Mouse (Mus musculus): ENCODE measurements around the gene Gm49318.

The Gm49318 gene

GRCm38 (mm10) chr9:22069881-22070553, 1.0 kb downstream of the Gm49318 start:
- no peak for DNase-seq (ENCODE audit: low spot score)

GRCm38 (mm10) chr9:22067195-22067594, 3.9 kb downstream of the Gm49318 start:
- no peak for DNase-seq (ENCODE audit: low spot score)

- DNase-seq (ENCODE audit: low spot score) = peak; percentile 25
Observed at GRCm38 (mm10) chr9:22066433-22066832, 4.6 kb downstream of the Gm49318 start.

DNA sequence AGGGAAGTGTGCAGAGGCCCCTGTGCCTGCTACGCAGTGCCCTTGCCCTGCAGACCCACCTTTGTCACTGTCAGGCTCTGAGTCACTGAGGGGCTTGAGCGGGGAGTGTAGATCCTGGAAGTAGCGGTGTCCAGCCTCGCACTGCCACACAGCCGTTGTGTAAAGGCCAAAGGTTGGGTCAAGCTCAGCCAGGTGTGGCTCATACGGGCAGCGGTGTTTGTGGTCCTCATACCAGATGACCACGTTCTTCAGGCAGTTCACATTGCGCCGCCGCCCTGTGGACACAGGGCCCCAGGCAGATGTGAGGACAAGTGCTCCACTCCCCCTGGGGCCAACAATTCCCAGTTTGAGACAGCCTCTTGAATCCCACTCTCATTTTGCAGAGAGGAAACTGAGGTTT, 5.4 kb downstream of the Gm49318 start:
- no peak for DNase-seq (ENCODE audit: low spot score)

DNA sequence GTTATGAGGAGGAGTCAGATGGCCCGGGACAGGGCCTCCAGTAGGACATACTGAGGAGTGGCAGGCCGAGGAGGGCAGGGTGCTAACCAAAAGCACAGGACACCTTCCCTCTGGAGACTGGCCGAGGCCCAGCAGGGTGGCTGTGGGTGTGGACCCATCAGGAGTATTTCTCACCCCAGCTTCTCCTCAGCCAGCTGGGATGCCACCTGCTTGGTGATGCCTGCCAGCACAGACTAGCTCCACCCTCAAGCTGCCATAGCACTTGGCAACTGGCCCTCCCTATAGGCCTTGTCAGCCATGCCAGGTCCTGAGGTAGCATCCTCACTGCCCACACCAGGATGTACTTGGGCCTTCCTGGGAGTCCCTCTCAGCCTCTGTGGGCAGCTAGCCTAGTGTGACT, 6.7 kb downstream of the Gm49318 start:
- DNase-seq (ENCODE audit: low spot score) = no peak

DNA sequence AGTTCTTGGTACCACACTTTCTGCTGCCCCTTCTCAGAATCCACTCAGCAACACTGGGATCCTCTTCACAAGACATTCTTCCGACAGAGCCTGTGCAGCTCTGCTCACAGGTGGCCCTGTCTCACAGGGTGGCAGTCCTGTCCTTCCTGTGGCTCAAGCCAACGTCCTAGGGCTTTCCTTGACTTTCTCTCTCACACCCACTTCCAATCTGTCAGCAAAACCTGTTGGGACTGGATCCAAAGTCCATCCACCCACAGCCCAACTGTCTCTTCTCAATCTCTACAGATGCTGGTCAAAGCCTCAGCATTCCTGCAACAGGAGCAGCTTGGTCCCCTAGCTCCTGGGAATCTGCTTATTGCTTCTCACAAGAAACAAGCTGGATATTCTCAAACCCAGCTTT, 9.7 kb downstream of the Gm49318 start:
- no peak for DNase-seq (ENCODE audit: low spot score)

GRCm38 (mm10) chr9:22058011-22058424, 13.0 kb downstream of the Gm49318 start:
- no peak for DNase-seq (ENCODE audit: low spot score)

DNA sequence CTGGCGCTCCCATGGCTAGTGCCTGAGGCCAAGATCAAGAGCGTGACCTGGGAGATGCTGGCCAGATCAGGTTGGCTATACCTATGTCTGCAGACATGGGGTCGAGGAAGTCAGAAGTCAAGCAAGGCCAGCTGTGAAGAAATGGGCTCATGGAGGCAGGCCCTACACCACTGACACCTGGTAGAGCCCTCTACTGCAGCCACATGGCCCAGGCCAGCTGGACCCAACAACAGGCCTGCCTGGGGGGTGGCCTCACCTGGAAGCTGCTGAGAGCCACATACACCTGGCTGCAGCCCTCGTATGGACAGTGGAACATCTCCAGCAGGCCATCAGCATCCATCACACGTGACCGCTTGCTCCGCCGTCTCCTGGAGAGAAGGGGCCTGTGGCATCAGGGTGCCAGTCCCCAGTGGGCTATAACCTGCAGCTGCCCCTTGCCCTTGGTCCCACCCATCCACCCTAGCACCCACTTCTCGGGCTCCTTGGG, 14.0 kb downstream of the Gm49318 start:
- DNase-seq (ENCODE audit: low spot score) = no peak

GRCm38 (mm10) chr9:22056303-22056910, 14.7 kb downstream of the Gm49318 start:
- DNase-seq (ENCODE audit: low spot score) = no peak

- DNase-seq (ENCODE audit: low spot score) = no peak
Observed at GRCm38 (mm10) chr9:22055713-22056112, 15.3 kb downstream of the Gm49318 start.

DNA sequence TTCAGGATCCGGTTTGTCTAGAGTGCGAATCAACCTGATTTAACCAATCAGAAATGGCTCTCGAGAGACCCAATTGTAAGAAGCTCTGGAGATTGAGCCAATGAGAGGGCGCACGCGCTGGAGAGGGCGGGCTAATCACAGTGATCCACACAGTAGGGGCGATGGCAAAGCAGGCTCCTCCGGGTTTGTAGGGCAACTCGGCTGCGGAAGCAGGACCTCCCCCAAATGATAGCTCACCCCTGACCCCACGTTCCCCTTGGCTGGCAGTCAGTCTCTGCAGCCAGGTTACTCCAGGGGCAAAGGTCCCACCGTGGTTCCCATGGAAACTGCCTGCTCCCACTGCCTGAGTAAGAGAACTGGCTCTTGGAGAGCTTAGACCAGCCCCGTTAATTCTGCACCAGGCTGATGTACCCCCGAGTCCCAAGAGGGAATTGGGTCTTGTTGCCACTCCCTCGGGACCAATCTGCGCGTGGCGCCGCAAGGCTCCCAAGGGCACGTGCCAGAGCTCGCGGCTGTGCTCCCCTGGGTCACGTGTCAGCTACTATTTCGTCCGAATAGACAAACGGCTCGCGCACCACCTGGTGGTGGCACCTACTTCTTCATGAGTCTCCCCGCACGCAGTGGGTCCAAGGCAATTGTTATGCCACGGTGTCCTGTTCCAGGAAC, 16.5 kb downstream of the Gm49318 start:
- DNase-seq (ENCODE audit: low spot score) = peak; percentile 42

DNA sequence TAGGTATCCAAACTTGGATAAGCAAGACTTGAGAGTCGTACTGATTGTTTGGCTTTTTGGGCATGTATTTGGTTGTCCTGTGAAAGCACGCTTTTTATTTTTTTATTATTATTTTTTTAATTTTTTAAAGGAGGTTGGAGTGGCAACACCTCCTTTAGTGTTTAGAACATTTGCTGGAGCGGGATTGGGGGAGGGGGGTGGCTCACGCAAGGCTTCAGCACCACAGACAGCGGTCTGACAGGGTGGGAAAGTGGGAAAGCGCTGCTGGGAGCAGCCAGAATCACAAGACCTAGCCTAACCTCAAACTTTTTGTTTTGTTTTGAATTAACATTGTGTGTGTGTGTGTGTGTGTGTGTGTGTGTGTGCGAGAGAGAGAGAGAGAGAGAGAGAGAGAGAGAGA, 17.4 kb downstream of the Gm49318 start:
- no peak for DNase-seq (ENCODE audit: low spot score)

GRCm38 (mm10) chr9:22051958-22052254, 19.2 kb downstream of the Gm49318 start, which contains the start of gene Elavl3:
Gene Elavl3 (minus strand): TSS chr9:22052023.
- no peak for DNase-seq (ENCODE audit: low spot score)

DNA sequence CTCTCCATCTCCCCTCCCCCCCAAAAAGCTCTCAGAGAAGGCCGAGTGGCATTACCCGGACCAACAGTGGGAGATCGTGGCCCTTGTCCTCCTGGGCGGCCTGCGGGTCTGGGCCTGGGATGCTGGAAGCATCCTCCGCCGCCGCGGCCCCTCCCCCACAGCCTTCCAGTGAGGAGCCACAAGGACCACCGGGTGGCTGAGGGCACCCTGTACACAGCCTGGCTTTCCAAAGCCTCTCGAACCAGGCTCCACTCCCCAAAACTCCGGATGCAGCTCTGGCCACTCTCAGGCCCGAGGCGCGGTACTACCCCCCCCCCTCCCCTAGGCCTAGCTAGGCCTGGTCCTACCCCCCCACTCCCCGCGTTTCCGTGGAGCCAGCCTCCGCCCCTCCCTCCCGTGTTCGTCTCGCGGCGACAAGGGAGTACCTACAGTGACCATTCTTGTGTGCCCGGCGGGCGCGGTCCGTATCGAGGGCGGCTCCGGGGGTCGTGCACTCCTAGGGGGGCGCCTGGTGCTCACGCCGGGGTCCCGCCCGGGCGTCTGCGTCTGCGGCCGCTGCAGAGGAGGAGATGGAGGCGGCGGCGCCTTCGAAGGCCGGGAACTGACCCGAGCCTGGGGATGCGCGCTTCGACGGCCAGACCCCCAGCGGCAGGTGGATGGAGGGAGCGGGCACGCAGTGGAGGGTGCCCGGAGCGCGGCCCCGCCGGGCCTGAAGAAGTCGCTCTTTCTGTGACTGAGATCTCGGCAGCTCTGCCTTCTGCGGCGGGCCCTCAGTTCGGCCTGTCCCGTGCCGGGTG, 19.7 kb downstream of the Gm49318 start:
- no peak for DNase-seq (ENCODE audit: low spot score)

DNA sequence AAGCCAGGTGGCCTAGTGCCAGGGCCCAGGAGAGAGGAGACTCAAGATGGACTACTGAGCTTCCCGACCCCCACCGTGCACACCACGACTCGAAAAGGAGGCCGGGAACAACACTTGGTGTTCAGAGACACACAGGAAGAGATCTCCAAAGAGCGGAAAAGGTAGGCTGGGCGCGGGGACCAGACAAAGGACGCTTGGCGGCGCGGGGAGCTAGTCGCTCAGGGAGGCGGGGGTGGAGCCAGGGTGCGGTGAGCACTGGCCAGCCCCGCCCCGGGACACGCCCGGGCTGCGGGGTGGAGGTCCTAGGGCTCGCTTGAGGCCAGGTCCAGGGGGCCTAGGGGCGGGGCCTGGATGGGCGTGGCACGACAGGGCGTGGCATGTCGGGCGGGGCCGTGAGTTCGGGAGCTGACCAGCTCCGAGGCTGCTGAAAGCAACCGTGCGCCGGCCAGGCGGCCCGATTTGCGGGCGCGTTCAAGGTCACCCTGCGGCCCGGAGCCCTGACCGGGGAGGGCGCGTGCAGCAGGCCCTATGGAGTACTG, 20.6 kb downstream of the Gm49318 start:
- DNase-seq (ENCODE audit: low spot score) = peak; percentile 46

DNA sequence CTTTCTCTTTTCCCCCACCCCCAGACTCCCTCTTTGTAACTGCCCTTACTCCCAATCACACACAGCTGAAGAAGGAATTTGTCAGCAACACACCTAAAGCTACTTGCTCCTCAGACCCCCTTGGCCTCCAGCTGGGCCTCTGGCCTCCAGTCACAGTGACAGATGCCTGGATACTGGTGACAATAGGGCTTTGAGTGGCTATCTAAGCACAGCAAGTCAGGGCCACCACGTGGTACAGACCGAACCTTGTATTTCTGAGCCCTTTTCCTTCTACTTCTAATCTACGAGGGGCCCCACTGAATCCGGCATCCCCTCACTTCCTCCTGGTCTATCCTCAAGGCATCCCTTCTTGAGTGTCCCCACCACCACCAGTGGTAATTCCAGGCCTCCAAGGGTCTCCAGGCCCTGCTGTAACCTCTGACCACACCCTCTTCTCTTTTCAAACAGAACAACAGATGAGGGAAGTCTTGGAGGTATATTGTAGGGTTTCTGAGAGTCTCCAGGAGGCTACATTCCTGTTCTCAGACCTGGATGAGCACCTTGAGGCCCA, 21.3 kb downstream of the Gm49318 start:
- DNase-seq (ENCODE audit: low spot score) = no peak

GRCm38 (mm10) chr9:22049315-22049714, 21.7 kb downstream of the Gm49318 start:
- DNase-seq (ENCODE audit: low spot score) = no peak

GRCm38 (mm10) chr9:22047329-22047728, 23.7 kb downstream of the Gm49318 start:
- DNase-seq (ENCODE audit: low spot score) = no peak

DNA sequence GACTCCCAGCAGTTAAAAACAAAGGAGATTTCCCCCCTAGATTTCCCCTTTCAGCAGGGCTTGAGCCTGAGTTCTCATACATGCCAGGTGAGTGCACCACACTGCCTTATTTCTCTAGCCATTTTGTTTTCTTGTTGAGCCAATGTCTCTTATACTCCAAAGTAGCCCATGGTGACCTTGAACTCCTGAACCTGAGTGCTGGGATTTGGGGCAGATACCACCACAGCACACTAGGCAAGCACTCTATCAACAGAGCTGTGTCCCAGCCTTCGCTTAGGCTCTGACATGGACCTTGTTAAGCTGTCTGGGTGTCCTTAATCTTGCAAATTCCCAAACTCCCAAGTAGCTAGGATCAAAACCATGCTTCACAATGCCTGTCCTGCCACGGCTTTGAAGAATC, 29.2 kb downstream of the Gm49318 start:
- no peak for DNase-seq (ENCODE audit: low spot score)

- DNase-seq (ENCODE audit: low spot score) = no peak
Observed at GRCm38 (mm10) chr9:22037826-22038225, 33.2 kb downstream of the Gm49318 start.

GRCm38 (mm10) chr9:22035300-22036044, 35.6 kb downstream of the Gm49318 start:
- DNase-seq (ENCODE audit: low spot score) = no peak

Measured in ovary, postnatal 14 days (tissue).